Mouse (Mus musculus): ENCODE data around the gene Ankrd17.

GRCm38 (mm10) chr5:90339953-90340343 is 26.4 kb downstream of the Ankrd17 start:
- TF ChIP-seq POLR2A (IDR thresholded peaks at IDR 0.05; ENCODE audit: insufficient read depth, low read depth, low read length), result no peak
- no peak for TF ChIP-seq CTCF (IDR thresholded peaks at IDR 0.05)
- TF ChIP-seq EP300 (IDR thresholded peaks at IDR 0.05; ENCODE audit: insufficient read depth, low read depth, low read length), result no peak
